Mouse (Mus musculus): ENCODE data around the gene Sema7a. TPM values are rescaled to one million over a fixed set of nuclear protein-coding genes. Genes with fewer than 3 reads are reported as not detected.
A peak's percentile ranks its signal among the peaks of the same experiment; 100 is the strongest.

Gene Sema7a
- polyA plus RNA-seq, 1 experiment: 1.7 TPM

GRCm38 (mm10) chr9:57921491-57922060 lies 18.3 kb upstream of the Sema7a start:
- TF ChIP-seq POLR2A (IDR thresholded peaks at IDR 0.05; ENCODE audit: insufficient read depth, low read length) (no peak), CTCF (IDR thresholded peaks at IDR 0.05; ENCODE audit: low read depth, low read length) (no peak), EP300 (IDR thresholded peaks at IDR 0.05; ENCODE audit: insufficient read depth, low read depth, low read length) (no peak)
- Histone ChIP-seq H3K27ac (ENCODE audit: insufficient read depth, low read length) (0 out of 2 replicates have a peak overlapping the region, but pooled peaks have one; percentile 6), H3K4me1 (ENCODE audit: control insufficient read depth, insufficient read depth, low read length) (peaks cover 10% of the 10 kb centered on the region), H3K9me3 (replicated peaks; ENCODE audit: control insufficient read depth, insufficient read depth, low read length, poor library complexity, severe bottlenecking) (no peaks in the 10 kb centered on the region), H3K9ac (ENCODE audit: low read depth, poor library complexity, severe bottlenecking) (no peak overlapping the region), H3K36me3 (ENCODE audit: control insufficient read depth, insufficient read depth, low read length, poor library complexity, severe bottlenecking) (peaks cover 23% of the 10 kb centered on the region), H3K27me3 (ENCODE audit: control insufficient read depth, insufficient read depth, low read length, poor library complexity, severe bottlenecking) (no peaks in the 10 kb centered on the region), H3K4me3 (ENCODE audit: low read depth, low read length) (no peak overlapping the region)

- Histone ChIP-seq H3K4me1 (ENCODE audit: control insufficient read depth, insufficient read depth, low read length) (peaks cover 10% of the 10 kb centered on the region), H3K27me3 (ENCODE audit: control insufficient read depth, insufficient read depth, low read length, poor library complexity, severe bottlenecking) (no peaks in the 10 kb centered on the region), H3K4me3 (ENCODE audit: low read depth, low read length) (no peak overlapping the region), H3K9me3 (replicated peaks; ENCODE audit: control insufficient read depth, insufficient read depth, low read length, poor library complexity, severe bottlenecking) (no peaks in the 10 kb centered on the region), H3K9ac (ENCODE audit: low read depth, poor library complexity, severe bottlenecking) (no peak overlapping the region), H3K36me3 (ENCODE audit: control insufficient read depth, insufficient read depth, low read length, poor library complexity, severe bottlenecking) (peaks cover 23% of the 10 kb centered on the region), H3K27ac (ENCODE audit: insufficient read depth, low read length) (no peak overlapping the region)
- TF ChIP-seq CTCF (IDR thresholded peaks at IDR 0.05; ENCODE audit: low read depth, low read length): no peak
- no peak for TF ChIP-seq POLR2A (IDR thresholded peaks at IDR 0.05; ENCODE audit: insufficient read depth, low read length)
- TF ChIP-seq EP300 (IDR thresholded peaks at IDR 0.05; ENCODE audit: insufficient read depth, low read depth, low read length): no peak
These were observed 17.5 kb upstream of the Sema7a start for GRCm38 (mm10) chr9:57922381-57922780.

GRCm38 (mm10) chr9:57923046-57923445 lies 16.9 kb upstream of the Sema7a start:
- H3K9ac ChIP-seq (ENCODE audit: low read depth, poor library complexity, severe bottlenecking): no peak overlapping the region
- H3K36me3 ChIP-seq (ENCODE audit: control insufficient read depth, insufficient read depth, low read length, poor library complexity, severe bottlenecking): peaks cover 23% of the 10 kb centered on the region
- H3K4me3 ChIP-seq (ENCODE audit: low read depth, low read length): no peak overlapping the region
- H3K27me3 ChIP-seq (ENCODE audit: control insufficient read depth, insufficient read depth, low read length, poor library complexity, severe bottlenecking): no peaks in the 10 kb centered on the region
- H3K9me3 ChIP-seq (replicated peaks; ENCODE audit: control insufficient read depth, insufficient read depth, low read length, poor library complexity, severe bottlenecking): no peaks in the 10 kb centered on the region
- no peak for TF ChIP-seq CTCF (IDR thresholded peaks at IDR 0.05; ENCODE audit: low read depth, low read length)
- no peak for TF ChIP-seq POLR2A (IDR thresholded peaks at IDR 0.05; ENCODE audit: insufficient read depth, low read length)
- TF ChIP-seq EP300 (IDR thresholded peaks at IDR 0.05; ENCODE audit: insufficient read depth, low read depth, low read length): no peak
- no peak overlapping the region for H3K27ac ChIP-seq (ENCODE audit: insufficient read depth, low read length)
- H3K4me1 ChIP-seq (ENCODE audit: control insufficient read depth, insufficient read depth, low read length): peaks cover 10% of the 10 kb centered on the region

- no peaks in the 10 kb centered on the region for H3K9me3 ChIP-seq (replicated peaks; ENCODE audit: control insufficient read depth, insufficient read depth, low read length, poor library complexity, severe bottlenecking)
- H3K36me3 ChIP-seq (ENCODE audit: control insufficient read depth, insufficient read depth, low read length, poor library complexity, severe bottlenecking): peaks cover 2% of the 10 kb centered on the region; the same call in 1 of the 2 replicates
- H3K4me1 ChIP-seq (ENCODE audit: control insufficient read depth, insufficient read depth, low read length): no peaks in the 10 kb centered on the region
- H3K4me3 ChIP-seq (ENCODE audit: low read depth, low read length): no peak overlapping the region
- H3K27ac ChIP-seq (ENCODE audit: insufficient read depth, low read length): no peak overlapping the region
- no peak for TF ChIP-seq POLR2A (IDR thresholded peaks at IDR 0.05; ENCODE audit: insufficient read depth, low read length)
- no peak for TF ChIP-seq CTCF (IDR thresholded peaks at IDR 0.05; ENCODE audit: low read depth, low read length)
- TF ChIP-seq EP300 (IDR thresholded peaks at IDR 0.05; ENCODE audit: insufficient read depth, low read depth, low read length): no peak
- no peaks in the 10 kb centered on the region for H3K27me3 ChIP-seq (ENCODE audit: control insufficient read depth, insufficient read depth, low read length, poor library complexity, severe bottlenecking)
- H3K9ac ChIP-seq (ENCODE audit: low read depth, poor library complexity, severe bottlenecking): no peak overlapping the region
These were observed 8.6 kb upstream of the Sema7a start for GRCm38 (mm10) chr9:57931166-57931767.

- H3K9ac ChIP-seq (ENCODE audit: low read depth, poor library complexity, severe bottlenecking): no peak overlapping the region
- TF ChIP-seq EP300 (IDR thresholded peaks at IDR 0.05; ENCODE audit: insufficient read depth, low read depth, low read length) (no peak), CTCF (IDR thresholded peaks at IDR 0.05; ENCODE audit: low read depth, low read length) (no peak), POLR2A (IDR thresholded peaks at IDR 0.05; ENCODE audit: insufficient read depth, low read length) (no peak)
- no peaks in the 10 kb centered on the region for H3K27me3 ChIP-seq (ENCODE audit: control insufficient read depth, insufficient read depth, low read length, poor library complexity, severe bottlenecking)
- H3K36me3 ChIP-seq (ENCODE audit: control insufficient read depth, insufficient read depth, low read length, poor library complexity, severe bottlenecking): peaks cover 2% of the 10 kb centered on the region; the same call in 1 of the 2 replicates
- no peaks in the 10 kb centered on the region for H3K4me1 ChIP-seq (ENCODE audit: control insufficient read depth, insufficient read depth, low read length)
- no peak overlapping the region for H3K4me3 ChIP-seq (ENCODE audit: low read depth, low read length)
- no peaks in the 10 kb centered on the region for H3K9me3 ChIP-seq (replicated peaks; ENCODE audit: control insufficient read depth, insufficient read depth, low read length, poor library complexity, severe bottlenecking)
- no peak overlapping the region for H3K27ac ChIP-seq (ENCODE audit: insufficient read depth, low read length)
These were observed 7.7 kb upstream of the Sema7a start for GRCm38 (mm10) chr9:57932253-57932652.
